Mouse (Mus musculus) lung, adult 2 months (tissue): ENCODE measurements around the gene Clpsl2.

Source experiments
- CTCF ChIP-seq: fragments of 200-500 bp; IDR thresholded peaks from 2 replicates; pipeline ENCODE4 v1.5.1; 2011; ENCODE audit warnings: mild to moderate bottlenecking, low read length, control low read depth; ENCODE audit not compliant: insufficient read depth
- POLR2A ChIP-seq: fragments of 200-500 bp; IDR thresholded peaks from 2 replicates; pipeline ENCODE4 v1.6.1; 2011; ENCODE audit warnings: low read depth, mild to moderate bottlenecking, control low read depth, low read length, borderline replicate concordance; ENCODE audit errors: extremely low read depth

GRCm38 (mm10) chr17:28586509-28586908 is 37.3 kb downstream of the Clpsl2 start:
- TF ChIP-seq CTCF (no peak), POLR2A (no peak)
